Mouse (Mus musculus) left cerebral cortex, adult 11 months (tissue): ENCODE results near the gene Pgp.

Source experiments
- DNase-seq: peaks from one replicate; pipeline ENCODE4 v3.0.0; 2022; ENCODE audit warnings: low spot score

Pgp gene

GRCm38 (mm10) chr17:24485090-24485860 lies 15.1 kb downstream of the Pgp start:
- no peak for DNase-seq

DNA sequence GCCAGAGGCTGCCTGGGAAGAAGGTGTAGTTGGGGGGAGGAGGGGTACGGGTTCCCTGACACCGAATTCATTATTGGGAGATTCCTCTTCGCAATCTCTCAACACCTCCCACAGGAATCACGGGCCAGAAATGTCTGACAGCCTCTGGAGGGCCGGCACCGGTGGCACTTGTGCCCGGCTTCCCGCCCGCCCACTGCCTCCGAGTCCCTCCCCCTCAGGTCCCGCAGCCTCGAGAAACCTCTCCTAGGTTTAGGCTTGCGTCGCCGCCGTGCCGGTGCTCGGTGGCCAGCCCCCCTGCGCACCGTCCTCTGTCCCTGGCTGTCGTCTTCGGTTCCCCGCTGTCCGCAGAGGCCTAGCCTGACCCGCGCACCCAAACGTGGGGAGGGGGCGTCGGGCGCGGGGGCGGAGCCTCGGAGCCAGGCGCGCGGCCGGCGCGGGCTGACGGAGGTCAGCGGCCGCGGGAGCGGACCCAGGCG lies 18.0 kb downstream of the Pgp start, which contains the start of gene Caskin1:
Caskin1 (plus strand) TSS at position 416 of the 476 bp plus-strand sequence.
- DNase-seq = no peak

DNA sequence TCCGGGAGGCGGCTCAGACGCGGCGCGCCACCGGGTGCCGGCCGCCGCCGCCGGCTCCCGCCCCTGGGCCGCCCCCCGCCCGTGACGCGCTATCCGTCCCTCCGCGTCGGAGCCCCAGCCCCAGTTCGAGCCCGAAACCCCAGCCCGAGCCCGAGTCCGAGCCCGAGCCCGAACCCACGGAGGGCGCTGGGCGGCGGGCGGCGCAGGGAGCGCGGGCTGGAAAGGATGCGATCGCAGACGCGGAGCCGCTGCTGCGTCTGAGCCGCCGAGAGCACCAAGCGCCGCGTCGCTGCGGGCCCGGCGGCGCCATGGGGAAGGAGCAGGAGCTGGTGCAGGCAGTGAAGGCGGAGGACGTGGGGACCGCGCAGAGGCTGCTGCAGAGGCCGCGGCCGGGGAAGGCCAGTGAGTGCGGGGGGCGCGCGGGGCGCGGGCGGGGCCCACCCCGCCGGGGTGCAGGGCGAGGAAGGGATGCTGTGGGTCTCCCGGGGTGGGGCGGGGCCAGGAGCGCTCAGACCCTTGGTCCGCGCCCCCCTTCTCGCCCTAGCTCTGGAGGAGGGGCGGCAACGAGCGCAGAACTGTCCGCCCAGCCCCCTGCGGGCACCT lies 18.6 kb downstream of the Pgp start:
- no peak for DNase-seq

DNA sequence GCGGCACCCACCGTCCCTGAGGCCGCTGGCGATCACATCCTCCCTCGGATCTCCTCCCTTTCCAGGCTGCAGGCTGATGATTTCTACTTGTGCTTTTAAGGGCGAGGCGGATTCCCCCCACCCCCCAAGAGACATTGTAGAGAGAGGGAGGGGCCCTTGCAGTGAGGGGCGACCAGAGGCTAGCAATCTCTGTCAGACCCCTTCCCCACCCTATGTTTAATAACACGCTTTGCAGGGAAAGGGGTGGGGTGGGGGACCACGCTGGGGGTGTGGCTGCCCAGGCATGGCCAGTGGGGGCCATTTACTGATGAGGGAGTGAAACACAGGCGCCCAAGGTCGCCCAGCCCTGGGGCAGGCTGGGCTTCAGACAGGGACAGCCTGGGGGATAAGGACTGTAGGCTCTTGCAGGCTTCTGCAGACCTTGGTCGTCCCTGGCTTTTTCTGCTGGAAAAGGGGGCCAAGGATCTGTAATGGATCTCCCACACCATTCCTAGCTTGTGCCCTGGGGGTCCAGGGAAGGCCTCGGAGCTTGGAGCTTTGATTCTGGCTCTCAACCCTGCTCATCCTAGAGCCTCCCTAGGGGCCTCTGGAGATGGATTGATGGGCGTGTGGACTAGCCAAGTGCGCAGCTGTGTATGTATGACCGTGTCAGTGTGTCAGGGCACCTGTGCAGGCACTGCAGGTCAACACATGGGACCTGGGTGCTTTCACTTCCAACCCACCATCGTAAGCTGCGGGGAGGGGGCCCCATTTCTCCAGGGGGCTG lies 19.3 kb downstream of the Pgp start:
- DNase-seq = no peak

- no peak for DNase-seq
Measured at GRCm38 (mm10) chr17:24490399-24490798, 20.2 kb downstream of the Pgp start.

DNA sequence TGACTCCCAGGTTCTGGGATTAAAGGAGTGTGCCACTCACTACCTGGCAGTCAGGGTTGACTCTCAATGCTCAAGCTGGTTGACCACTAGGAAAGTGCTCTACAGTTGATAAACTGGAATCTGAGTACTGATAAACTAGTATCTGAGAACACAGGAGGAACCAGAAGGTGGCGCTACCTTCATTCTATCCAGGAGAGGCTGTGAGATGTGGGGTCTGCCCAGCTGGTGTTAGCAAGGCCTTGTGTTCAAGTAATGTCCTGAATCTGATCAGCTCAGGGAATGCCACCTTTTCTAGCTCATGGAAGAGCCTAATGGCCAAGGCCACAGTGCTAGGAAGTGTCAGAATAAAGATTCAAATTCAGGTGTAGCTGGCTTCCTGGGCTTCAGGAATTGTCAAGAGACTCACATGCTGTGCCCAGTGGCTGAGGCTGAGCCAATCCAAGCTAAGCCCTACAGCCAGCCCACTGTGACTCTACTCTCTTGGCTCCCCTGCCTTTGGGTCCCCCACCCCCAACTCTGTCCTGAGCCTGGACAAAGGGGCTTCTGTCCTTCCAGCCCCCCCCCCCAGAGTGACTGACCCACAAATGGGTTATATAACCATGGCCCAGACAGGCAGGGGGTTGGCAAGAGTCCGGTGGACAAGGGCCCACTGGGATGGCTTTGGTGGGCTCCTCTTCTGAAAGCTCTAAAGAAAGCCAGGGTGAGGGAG lies 24.6 kb downstream of the Pgp start:
- no peak for DNase-seq

DNA sequence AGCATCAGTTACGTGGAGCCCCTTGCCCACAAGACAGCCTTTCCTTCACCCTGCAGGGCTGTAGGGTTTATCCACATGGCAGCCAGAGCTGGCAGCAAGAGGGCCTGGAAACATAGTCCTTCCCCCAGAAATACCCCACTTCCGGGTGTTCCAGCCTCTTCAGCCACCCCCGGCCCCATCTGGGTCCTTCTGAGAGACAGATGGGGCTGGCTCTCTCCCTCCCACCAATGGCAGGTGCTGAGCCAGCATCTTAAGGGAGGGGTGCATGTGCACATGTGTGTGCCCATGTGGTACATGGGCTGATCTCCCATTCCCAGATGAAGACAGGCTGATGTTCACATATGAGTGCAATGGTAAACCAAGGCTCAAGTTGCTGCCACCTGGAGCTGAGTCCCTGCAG lies 25.3 kb downstream of the Pgp start:
- no peak for DNase-seq

GRCm38 (mm10) chr17:24496026-24496425 lies 25.8 kb downstream of the Pgp start:
- DNase-seq = no peak

GRCm38 (mm10) chr17:24502208-24502607 lies 32.0 kb downstream of the Pgp start:
- no peak for DNase-seq

DNA sequence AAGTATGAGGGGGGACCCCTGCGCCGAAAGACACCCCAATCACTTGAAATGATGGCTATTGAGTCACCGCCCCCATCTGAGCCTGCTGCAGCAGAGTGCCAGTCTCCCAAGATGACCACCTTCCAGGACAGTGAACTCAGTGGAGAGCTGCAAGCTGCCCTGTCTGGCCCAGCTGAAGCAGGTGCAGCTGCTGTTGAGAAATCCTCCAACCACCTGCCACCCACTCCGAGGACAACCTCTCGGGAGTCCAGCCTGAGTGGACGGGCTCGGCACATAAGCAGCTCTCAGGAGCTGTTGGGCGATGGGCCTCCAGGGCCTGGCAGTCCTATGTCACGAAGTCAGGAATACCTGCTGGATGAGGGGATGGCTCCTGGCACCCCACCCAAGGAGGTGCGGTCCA lies 33.9 kb downstream of the Pgp start:
- no peak for DNase-seq

DNA sequence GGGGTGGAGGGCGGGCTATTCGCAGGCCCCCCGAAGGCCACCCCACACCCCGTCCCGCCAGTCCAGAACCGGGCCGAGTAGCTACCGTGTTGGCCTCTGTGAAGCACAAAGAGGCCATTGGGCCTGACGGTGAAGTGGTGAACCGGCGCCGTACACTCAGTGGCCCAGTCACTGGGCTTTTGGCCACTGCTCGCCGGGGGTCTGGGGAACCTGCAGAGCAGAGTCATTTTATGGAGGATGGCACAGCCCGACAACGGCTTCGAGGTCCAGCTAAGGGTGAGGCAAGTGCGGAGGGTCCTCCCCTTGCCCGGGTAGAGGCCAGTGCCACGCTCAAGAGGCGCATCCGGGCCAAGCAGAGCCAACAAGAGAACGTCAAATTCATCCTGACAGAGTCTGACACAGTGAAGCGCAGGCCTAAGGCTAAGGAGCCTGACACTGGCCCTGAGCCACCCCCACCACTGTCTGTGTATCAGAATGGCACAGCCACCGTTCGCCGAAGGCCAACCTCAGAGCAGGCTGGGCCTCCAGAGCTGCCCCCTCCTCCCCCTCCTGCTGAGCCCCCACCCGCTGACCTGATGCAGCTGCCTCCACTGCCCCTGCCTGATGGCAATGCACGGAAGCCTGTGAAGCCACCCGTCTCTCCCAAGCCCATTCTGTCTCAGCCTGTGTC lies 35.2 kb downstream of the Pgp start:
- no peak for DNase-seq

- DNase-seq = no peak
Measured at GRCm38 (mm10) chr17:24506332-24507070, 36.3 kb downstream of the Pgp start.

- no peak for DNase-seq
Measured at GRCm38 (mm10) chr17:24507129-24507664, 37.0 kb downstream of the Pgp start.

- DNase-seq = no peak
Measured at GRCm38 (mm10) chr17:24507806-24508460, 37.7 kb downstream of the Pgp start.

DNA sequence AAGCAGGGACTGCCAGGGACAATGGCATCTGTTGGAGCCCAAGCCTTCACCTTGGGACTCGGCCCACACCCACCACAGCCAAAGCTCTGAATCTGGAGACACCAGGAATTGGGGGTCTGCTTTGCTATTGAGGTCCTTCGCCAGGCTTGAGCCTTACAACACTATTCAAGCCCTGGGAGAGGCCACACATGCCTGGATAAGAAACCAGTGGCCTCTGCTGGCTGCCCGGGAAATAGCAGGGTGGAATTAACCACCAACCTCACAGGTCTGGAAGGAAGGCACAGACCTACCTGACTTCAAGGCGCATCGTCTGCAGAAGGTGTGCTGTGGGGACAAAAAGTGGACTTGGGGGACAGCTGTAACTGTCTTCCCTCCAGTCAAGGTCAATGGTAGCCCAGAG lies 43.4 kb downstream of the Pgp start:
- no peak for DNase-seq

GRCm38 (mm10) chr17:24514270-24515257 lies 44.4 kb downstream of the Pgp start:
- no peak for DNase-seq

GRCm38 (mm10) chr17:24520450-24520849 lies 50.3 kb downstream of the Pgp start:
- no peak for DNase-seq
